Mouse (Mus musculus): ENCODE results near the gene Cplx2. TPM values are rescaled to one million over a fixed set of nuclear protein-coding genes. Genes with fewer than 3 reads are reported as not detected.

Cplx2 gene
- total RNA-seq, 2 experiments from 2014 or later, result 23.2 to 36.0 TPM

DNA sequence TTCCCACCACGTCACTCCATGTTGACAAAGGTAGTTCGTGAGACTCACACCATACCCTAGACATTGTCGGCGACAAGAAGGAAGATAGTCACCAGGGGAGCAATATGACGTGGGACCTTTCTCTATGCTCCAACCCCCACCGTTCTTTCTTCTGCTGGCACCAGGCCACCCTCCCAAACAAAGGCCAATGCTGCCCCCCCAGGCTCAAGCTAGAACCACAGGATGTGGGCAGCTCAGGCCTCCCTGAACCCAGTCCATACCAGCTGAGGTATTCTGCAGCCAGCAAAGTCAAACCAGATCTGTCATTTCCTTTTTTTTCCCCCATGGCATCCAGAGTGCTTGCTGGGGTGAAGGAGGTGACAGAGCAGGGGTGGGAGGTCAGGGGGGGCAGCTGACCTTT is 3.4 kb upstream of the Cplx2 start:
- DNase-seq, result peak; percentile 33

GRCm38 (mm10) chr13:54368181-54368580 is 3.0 kb upstream of the Cplx2 start:
- no peak for DNase-seq

- DNase-seq, result peak; percentile 93
Observed at GRCm38 (mm10) chr13:54371387-54372330, 510 bp downstream of the Cplx2 start.

- peak; percentile 79 for DNase-seq
Observed at GRCm38 (mm10) chr13:54372665-54373064, 1.5 kb downstream of the Cplx2 start.

- no peak for DNase-seq
Observed at GRCm38 (mm10) chr13:54374106-54374706, 3.1 kb downstream of the Cplx2 start.

GRCm38 (mm10) chr13:54375497-54376495 is 4.6 kb downstream of the Cplx2 start:
- DNase-seq, result no peak

DNA sequence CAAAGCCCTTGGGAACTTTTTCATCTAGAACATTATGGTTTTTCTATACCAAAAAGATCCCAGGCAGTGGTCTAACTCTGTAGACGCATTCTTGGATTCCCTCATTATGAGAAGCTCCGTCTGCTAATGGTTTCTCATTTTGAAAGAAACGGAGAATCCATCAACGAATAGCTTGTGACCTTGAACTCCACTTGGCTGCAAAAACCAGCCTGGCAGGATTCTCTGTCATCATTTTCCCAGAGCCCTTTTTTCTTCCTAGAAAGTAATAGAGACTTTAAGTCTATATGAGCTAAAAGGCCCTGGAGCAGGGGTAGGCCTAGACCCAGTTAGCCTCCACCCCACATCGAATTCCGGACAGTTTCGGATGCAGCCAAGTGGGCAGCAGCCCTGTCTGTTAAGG is 5.6 kb downstream of the Cplx2 start:
- DNase-seq, result no peak

- no peak for DNase-seq
Observed at GRCm38 (mm10) chr13:54378051-54378450, 6.9 kb downstream of the Cplx2 start.

DNA sequence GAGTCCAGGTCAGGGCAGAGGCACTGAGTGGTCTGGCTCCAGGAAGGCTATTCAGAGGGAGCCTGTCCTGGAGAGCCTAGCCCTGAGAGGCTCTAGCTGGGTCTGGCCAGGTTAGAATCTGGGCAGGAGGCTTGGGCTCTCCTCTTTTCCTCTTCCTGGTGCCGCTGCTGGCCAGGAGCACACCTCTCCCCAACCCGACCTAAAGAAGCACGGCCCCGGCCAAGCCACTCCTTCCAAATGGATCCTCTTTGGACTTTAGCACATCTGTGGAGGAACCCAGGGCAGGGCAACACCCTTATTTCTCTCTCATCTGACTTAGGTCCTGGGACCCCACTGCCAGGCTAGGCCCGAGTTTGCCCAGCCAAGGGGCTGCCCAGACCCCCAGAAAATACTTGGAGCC is 9.3 kb downstream of the Cplx2 start:
- DNase-seq, result no peak

DNA sequence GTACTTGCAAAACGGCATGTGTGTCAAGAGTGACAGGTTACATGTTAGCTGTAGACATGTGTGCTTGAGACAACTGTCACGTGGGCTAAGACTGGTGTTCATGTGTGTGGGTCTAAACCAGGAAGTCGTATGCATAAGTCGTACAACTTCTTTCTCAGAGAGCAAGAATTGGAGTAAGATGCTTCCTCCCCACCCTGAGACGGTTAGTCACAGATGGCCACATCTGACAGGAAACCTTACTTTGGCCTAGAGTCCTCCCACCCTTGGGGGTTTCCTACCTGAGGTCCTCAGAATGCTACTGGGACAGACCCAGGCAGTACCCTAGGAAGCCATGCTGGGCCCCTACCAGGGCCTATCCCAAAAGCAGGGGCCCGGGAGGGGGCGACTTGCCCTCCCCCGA is 10.2 kb downstream of the Cplx2 start:
- DNase-seq, result no peak

GRCm38 (mm10) chr13:54383531-54383930 is 12.4 kb downstream of the Cplx2 start:
- DNase-seq, result no peak

DNA sequence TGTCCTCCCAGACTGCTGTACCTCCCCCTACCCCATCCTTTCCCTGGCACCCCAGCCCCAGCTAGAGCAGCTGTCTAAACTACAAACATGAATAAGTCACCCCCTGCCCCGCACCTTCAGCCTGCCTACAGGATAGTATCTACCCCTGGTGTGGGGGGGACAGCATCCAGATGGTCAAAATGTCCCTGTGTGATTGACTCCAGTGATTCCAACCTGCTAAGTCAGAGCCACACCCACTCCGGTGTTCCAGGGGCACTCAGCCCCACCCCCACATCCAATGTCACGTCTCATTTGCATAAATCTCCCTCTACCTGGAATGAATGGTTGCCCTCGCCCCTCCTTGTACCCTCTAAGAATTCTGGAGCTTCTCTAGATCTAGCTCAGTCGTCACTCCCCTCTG is 13.4 kb downstream of the Cplx2 start:
- DNase-seq, result no peak

- DNase-seq, result no peak
Observed at GRCm38 (mm10) chr13:54385008-54386004, 14.2 kb downstream of the Cplx2 start.

DNA sequence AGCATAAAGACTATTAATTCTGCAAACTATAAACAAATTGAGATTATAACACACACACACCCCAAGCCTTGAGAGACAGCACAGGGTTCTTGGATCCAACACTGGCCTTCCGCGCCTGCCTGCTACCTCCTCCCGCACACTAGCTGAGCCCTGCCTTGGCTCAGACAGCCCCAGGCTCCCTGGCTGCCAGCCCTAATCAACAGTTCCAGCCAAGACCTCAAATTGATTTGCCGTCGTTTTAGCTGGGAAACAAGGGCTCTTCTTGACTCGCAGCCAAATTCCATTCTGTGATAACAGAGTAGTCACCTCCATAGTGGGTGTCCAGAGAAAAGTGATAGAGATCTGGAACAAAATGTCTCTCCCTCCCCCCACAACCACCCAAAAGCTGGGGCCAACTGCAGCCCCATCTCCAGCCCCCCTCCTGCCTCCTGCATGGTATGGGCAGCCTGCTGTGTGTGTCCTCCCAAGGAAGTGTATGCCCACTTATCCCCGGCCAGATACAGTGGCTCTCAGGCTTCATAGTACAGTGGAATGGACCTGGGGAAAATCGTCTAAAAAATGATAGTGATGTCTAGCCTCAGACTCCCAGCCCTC is 18.9 kb downstream of the Cplx2 start:
- peak; percentile 27 for DNase-seq

DNA sequence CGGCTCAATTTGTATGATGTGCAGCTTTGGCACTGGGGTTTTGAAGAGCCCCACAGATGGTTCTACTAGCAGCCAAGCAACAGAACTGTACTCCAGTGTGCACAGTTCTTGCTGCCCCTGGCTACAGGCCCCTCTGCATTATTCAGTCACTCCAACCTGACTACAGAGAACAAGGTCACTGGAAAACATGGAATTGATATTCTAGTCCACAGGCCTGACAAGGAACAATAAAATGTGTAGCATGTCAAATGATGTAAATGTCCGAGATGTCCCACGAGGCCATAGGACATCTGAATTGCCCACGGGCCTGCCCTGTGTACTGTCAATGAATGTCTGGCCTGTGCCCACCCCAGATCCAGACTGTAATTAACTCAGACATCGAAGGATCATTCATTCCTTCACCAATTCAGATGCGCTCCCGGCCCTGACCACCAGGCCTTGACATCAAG is 19.4 kb downstream of the Cplx2 start:
- DNase-seq, result no peak

- no peak for DNase-seq
Observed at GRCm38 (mm10) chr13:54391313-54391712, 20.2 kb downstream of the Cplx2 start.

GRCm38 (mm10) chr13:54397069-54397468 is 25.9 kb downstream of the Cplx2 start:
- DNase-seq, result no peak

- DNase-seq, result no peak
Observed at GRCm38 (mm10) chr13:54400565-54401179, 29.5 kb downstream of the Cplx2 start.

GRCm38 (mm10) chr13:54401180-54401569 is 30.0 kb downstream of the Cplx2 start:
- no peak for DNase-seq

DNA sequence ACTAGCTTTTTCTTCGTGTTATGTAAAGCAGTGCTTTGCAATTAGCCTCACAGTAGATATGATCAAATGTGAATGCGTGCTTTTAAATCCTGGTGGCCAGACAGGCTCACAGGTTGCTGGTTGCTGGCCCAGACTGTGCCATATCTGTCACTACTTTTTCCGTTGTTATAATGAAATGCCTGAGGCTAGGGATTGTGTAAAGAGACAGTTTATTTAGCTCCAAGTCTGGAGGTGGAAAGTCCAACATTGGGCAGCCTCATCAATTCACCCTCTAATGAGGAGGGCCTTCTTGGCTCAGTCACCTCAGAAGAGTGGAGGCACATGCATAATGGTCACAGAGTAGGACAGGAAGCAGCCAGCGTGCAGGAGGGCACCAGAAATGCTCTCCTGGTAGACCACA is 31.2 kb downstream of the Cplx2 start:
- no peak for DNase-seq

Measured in adrenal gland, postnatal 10 days (tissue).